Mouse (Mus musculus) ZHBTc4 (cell line): ENCODE data around the gene Map4k1.

Source experiments
- DNase-seq: peaks from one replicate; pipeline ENCODE4 v3.0.0-alpha.2; 2011; ENCODE audit warnings: low read depth, low spot score

Map4k1 gene

DNA sequence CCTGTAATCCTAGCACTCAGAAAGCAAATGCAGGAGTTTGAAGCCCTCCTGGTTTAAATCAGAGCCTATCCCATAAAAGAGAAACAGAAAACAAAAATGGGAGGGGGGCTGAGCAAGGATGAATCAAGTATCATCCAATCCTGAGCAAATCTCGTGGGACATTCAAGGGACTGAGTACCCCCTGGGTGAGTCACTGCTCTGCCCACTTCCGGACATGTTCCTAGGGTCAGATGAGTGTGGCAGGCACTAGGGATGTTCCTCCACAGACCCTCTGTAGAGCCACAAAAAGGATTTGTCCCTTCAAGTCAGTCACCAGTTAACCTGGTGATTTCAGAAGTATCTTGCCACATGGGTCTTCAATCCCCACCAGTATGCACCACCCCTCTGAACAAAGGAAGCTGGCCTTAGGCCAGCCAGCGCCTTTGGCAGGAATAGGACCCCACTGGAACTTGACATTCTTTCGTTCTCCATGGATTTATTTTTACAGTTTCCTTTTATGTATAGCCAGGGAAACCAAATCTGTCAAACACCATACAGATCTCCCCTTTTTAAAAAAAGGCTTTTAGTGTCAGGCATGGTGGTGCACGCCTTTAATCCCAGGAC is 26.5 kb upstream of the Map4k1 start:
- DNase-seq, result no peak

DNA sequence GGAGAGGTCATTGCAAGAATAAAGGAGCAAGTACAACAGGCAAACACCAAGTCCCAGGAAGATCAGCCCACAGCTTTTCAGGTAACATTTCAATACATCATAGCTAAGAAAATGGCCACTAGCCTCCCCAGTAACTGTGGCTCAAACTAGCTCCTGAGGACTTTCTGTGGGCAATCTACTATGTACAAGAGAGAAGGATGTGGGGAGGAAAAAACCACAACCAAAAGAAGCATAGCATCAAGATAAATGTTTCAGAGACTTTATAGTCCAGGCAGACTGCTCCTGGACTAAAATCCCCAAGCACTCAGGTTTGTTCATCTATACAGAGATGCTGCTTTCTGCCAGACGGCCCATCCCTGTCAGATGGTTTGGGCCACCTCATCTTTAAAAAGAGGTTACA is 25.6 kb upstream of the Map4k1 start:
- no peak for DNase-seq

DNA sequence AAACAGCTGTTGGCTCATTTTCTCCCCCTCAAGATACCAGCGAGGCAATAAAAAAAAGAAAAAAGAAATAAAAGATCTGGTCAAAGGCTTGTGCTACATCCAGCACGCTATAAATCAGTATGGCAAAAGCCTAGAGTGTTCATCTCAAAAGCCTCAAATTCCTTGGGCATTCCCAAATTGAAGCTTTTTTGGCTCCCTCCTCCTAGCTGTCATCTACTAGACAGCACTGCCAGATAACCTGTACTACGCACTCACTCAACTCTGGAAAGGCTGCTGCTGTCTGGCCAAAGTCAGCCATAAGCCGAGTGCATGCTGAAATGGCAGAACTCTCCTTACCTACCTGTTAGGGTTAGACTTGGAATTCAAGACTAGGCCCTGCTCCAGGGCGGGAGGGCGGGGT is 24.6 kb upstream of the Map4k1 start:
- DNase-seq, result no peak

DNA sequence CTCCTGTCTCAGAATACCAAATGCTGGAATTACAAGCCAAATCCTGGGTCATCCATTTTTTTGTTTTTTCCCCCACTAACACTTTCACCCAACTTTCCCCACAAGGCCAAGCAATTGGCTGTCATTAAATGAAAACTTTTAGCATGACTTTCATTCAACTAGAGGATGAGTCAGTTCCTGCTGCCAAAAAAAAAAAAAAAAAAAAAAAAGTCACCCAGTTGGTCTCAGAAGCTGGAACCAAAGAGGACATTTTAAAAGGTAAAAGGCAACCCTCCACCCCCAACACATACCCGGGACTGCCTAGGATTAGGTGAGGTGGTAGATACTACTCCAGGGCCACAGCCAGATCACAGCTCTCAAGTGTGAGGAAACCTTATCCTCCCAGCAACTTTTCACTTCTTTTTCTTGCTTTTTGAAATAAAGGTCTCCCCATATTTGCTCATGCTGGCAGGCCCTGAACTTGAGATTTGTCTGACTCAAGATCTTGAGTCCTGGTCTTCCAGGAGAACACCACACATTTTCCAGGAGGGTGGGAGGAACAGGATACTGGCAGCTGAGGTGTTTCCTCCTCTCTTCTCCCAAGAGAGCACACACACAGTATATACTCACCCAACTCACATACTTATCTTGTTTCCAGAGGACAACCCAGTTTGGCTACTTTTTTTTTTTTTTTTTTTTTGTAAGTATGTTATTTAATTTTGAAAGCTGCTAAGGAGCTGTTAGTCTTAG is 23.7 kb upstream of the Map4k1 start:
- no peak for DNase-seq

DNA sequence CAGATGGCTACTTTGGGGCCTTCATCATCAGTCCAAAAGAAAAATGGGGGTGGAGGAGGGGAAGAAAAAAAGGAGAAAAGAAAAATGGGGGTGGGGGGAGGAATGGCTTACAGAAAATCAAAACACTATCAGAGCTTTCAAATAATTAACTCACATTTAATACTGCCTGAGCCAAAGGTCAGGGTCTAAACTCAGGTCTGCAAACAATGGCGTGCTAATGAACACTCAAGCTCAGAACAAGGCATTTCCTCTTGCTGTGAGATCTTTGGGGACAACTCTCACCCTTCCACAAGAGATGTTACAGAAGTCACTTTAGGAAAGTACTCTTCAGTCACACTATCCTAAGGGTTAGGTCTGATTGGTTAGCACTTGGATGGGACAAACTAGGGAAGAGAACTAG is 23.1 kb upstream of the Map4k1 start:
- DNase-seq, result no peak

DNA sequence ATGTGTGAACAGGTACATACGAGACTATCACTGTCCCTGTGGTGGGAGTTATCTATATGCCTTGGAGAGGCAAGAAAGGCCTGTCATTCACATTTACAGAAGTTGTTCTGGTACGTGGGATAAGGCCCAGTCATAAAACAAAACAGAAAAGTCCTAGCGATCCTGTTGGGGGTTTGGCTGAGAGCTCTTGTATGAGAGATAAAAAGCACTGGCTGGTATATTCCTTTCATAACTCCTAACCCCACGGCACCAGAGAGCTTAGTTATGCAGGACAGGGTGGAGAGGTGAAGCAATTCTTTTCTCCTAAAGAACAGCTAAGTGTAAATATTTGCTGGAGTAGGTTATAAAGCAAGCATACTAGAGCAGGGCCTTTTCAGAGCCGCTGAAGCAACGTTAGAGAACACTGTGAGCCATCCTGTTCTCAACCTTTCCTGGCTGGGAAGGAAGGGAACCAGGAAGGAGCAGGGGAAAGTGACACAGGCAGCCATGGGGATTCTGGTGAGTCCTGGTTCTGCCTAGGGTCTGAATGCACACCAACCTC is 22.3 kb upstream of the Map4k1 start:
- DNase-seq, result no peak

DNA sequence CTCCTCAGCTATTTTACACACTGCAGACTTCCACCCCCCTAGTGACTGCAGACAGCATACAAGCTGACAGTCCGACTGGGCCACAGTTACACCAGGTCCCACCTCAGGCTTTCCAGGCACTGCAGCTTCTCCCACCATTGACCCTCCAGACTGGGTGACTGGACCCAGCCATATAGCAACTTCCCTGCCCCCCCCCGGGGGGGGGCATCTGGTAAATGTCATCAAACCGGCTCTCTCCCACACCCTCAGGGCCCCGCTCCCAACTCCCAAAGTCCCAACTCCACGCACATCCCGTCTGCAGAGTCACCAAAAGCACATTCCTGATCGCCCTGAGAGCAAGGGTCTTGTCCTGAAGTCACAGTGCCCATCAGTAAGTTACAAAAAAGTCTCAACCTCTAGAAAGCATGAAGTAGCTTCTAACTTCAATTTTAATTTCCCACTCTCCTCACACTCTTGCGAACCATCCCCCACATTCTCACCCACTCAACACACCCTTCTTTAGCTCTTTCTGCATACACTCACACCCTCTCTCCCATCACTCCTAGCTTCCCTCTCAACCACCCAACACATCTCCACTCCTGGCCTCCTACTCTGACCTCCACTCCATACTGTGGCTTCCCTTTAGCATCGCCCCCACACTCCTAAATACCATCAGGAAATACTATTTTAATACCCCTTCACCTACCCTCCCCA is 21.4 kb upstream of the Map4k1 start:
- DNase-seq, result no peak

DNA sequence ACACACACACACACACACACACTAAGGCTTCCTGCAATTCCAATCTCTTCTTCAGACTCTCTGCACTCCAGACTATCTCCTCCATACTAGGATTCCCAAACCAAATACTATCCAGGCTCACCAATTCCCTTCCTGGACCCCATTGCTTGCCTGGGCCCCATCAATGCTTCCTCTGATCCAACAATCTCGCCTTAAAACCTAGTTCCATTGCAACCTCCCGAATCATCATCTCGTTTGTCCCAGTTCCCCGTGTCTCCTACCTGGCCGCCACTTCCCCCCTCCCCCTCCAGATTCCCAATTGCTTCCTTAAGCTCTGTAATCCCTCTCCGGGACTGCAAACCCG is 20.3 kb upstream of the Map4k1 start:
- no peak for DNase-seq

DNA sequence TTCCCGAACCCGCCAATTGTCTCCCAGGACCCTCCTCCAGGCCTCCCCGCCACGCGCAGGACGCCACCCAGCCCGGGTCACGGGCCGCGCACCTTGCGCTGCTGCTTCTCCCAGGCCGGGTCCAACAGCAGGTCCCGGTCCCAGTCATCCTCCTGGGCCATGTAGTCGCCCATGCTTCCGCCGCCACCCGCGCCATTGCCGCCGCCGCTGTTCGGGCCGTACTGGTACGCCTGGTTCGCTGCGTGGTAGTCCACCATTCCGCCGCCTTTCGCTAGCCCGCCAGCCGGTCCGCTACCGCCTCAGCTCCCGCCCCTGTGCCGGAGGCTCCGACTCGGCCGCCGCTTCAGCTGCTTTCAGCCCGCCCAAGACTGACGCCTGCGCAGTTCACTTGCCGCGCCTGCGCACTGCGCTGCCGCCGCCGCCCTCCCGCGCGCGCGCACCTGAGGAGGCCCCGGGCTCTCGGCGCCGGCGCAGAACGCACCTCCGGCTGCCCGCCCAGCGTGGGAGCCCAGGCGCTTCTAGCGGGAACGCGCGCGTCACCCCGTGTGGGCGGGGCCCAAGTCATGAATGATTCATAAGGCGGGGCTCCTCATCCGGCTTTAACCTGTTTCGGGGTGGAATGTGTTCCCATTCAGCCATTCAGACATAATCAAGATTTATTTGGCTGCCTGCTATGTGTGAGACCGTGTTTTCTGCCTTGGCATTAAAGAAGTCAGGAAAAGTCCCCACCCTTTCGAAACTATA is 19.8 kb upstream of the Map4k1 start, which contains the start of gene Actn4:
Gene Actn4 (minus strand): TSS at position 414 of the 744 bp plus-strand sequence.
- peak; percentile 99 for DNase-seq

DNA sequence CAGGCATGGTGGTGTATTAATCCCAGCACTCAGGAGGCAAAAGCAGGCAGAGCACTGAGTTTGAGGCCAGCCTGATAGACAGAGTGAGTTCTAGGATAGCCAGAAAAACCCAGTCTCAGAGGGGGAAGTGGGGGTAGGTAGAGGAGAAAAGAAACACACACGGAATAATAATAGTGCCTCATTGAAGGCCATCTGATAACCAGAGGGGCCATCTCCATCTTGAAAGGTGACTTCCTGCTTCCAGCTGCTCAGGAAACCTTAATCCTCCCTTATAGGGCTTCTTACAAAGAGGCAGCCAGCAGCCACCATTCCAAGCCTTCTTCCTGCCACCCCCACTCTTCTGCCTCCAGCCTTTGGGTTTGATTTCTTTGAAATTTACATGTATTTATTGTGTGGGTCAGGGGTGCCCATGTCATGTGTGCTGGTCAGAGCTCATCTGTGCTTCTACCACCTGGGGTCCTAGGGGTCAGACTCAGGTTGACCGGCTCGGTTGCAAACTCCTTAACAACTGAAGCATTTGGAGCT is 18.4 kb upstream of the Map4k1 start:
- DNase-seq, result peak; percentile 77

DNA sequence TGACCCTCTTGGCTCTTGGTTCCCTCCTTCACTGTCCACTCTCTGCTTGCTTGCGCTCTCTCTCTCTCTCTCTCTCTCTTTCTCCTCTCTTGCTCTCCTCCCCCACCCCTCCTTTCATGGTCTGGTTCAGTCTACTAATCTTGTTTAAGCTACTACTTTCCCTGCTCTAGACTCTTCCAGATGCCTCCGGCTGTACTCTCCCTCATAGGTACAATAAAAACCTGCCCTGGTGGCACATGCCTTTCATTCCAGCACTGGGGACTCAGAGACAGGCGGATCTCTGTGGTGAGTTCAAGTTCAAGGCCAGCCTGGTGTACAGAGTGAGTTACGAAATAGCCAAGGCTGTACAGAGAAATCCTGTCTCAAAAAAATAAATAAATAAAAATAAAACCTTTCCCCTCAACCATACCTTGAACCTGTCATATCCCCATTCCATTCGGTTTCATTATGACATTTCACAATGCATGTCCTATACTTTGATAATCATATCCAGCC is 16.5 kb upstream of the Map4k1 start:
- DNase-seq, result peak; percentile 71

DNA sequence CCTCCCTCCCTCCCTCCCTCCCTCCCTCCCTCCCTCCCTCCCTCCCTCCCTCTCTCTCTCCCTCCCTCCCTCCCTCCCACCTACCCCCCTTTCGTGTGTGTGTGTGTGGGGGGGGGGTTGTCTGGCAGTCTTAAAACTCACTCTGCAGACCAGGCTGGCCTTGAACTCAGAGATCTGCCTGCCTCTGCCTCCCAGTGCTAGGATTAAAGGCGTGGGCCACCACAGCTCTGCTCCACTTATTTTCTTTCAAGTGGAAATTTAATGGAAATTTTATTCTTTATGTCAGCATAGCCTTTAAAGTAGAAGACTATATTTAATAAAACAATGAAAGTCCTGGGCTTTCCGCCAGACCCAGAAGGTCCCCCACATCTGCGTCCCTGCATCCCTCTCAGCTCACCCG is 15.7 kb upstream of the Map4k1 start:
- no peak for DNase-seq

DNA sequence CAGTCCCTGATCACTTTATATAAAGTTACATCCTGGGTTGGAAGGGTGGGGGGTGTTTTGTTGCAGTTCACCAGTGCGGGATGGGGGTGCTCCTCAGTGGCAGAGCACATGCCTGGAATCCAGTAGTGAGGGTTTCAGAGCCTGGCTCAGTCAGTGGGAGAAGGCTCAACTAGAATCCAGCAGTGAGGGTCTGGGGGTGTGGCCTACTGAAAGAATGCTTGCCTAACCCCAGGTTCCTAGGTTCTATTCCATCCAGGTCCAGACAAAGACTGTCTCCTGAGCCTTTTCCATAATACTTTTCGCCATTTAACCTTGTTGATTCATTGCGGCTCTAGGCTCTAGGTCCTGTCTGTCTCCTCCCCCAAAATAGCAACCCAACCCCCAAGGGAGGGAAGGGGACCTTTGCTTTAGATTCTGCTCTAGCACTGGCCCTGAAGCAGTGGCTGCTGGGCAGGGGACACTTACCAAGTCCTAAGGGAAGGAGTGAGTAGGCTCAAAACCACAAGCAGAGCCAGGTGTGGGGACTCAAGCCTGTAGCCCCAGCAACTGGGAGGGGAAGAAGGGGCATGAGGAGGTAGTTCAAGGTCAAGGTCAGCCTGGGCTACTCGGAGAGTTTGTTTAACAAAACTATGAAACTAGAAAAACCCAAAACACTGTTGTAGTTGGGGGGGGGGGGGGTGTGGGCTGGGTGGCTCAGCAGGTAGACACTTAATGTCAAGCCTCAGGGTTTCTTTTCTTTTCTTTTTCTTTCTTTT is 14.9 kb upstream of the Map4k1 start:
- peak; percentile 85 for DNase-seq

DNA sequence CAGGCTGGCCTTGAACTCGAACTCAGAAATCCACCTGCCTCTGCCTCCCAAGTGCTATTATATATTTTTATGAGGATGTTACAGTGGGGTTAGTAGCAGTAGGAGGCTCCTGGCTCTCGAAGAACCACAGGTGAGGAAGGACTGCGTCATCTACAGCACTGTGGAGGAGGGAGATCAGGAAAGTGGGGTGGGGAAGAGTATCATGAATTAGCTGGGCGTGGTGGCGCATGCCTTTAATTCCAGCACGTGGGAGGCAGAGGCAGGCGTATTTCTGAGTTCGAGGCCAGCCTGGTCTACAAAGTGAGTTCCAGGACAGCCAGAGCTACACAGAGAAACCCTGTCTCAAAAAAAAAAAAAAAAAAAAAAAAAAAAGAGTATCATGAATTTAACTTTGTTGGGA is 13.7 kb upstream of the Map4k1 start:
- DNase-seq, result peak; percentile 74

DNA sequence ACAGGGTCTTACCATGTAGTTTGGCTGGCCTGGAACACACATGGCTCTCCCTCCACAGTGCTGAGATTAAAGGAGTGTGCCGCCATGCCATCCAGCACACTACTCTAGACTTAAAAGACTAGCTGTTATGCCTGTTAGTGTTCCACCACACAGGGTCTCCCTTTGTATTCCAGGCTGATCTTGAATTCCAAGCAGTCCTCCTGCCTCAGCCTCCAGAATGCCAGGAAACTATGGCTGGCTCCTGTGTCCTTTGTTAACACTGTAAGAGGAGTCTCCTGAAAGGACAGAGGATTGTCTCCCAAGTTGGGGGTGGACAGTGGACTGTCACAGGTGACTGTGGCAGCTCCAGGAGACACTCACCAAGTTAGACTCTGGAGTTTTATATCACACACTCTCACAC is 12.6 kb upstream of the Map4k1 start:
- peak; percentile 67 for DNase-seq

DNA sequence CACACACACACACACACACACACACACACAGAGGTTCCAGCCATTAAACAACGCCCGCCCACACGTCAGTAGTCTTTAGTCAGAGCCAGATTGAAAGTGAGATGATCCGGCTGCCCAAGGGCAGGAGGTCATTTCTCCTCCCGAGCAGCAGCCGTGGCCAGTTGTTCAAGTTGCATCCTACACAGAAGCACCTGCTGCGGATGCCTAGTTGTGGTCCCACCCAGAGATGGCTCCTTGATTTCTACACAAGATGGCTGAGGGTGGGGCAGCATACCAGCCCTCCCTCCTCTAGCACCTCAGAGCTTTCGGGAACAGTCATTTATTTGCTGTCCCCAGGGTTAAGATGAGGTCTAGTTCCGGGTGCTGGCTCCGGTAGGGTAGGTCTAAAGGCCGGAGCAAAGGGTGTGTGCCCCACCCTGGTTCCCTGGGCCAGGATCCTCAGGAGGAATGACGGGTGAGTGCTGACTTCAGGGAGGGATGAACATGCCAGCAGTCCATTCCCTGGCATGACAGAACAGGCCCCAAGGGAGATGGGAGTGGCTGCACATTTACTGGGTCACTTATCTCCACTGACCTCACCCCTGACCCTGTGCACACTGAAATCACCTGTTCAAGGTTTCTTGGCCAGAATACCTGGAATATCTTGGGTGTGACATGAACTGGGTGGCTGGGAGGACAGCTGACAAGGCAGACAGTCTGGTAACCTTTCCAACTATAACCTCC is 12.0 kb upstream of the Map4k1 start:
- DNase-seq, result peak; percentile 93

DNA sequence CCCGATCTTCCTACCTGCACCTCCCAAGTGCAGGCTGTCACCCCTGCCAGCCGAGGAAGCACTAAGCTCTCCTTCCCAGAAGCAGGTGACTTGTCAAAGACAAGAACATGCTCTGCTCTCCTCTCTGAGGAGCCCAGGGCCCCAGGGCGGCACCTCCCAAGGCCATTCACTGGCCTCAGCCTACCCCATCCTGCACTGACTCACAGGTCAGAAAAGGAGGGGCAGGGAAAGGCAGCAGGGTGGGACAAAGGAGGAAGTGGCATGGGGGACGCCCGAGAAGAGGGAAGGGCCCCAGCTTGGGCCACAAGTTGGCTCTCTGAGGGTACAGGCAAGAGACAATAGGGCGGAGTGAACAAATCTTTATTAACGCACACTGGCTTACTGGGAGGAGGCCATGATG is 10.8 kb upstream of the Map4k1 start:
- DNase-seq, result no peak

DNA sequence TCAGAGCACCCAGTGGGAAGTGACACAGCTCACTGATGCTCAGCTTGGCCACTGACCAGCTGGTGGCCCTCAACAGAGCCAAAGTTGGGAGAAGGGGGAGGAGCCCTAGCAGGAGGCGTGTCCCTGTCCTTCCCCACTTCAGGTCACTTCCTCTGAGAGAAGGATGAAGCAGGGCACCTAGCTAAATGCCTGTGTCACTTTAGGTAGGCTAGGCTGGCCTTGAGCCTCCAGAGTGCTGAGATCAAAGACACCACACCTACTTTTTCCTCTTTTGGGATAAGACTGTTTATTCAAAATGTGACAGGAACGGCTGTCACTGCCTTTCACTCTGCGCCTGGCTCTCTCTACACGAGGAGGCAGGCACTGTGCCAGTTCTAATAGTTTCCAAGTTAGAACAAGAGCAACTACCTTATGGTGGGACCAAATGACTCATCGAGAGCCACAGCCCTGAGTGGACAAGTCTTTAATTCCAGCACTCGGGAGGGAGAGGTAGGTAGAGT is 10.0 kb upstream of the Map4k1 start:
- DNase-seq, result no peak

DNA sequence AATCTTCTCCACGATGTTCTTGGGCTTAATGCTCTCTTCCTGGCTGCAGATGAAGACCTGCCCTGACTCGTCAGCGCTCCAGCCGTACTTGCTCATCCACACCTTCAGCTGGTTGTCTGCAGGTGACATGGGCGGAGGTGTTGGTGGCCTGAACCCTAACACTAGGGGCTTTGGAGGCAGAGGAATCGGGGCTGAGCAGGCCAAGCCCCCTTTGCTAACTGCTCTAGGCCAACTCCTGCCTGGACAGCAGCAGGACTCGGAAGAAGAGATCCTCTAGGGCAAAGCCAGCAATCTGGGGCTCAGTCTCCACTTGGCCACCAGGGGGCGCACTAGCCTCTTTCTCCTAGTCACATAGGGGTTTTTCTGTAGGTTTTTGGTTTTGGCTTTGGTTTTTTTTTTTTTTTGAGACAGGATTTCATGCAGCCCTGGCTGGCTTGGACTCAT is 9.3 kb upstream of the Map4k1 start:
- DNase-seq, result peak; percentile 90

DNA sequence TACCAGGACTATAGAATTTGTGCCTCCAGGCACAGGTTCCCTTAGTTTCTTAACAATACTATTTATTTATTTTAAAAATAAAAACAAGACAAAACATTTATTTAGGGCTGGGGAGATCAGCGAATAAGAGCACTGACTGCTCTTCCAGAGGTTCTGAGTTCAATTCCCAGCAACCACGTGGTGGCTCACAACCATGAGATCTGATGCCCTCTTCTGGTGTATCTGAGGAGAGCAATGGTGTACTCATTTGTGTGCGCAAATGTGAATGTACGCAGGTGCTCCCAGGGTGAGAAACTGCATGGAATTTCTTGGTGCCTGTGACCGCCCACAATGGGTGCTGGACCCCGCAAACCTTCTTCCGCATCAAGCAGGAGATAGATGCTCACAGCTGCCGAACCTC is 8.8 kb upstream of the Map4k1 start:
- DNase-seq, result peak; percentile 70
